Mouse (Mus musculus): Measurements from ENCODE around the gene Cdh12.
"Not testable (repeated sequence)": the region's sequence is repeated elsewhere in the genome, so short reads cannot be mapped to it uniquely, and the experiment has no call there.

DNA sequence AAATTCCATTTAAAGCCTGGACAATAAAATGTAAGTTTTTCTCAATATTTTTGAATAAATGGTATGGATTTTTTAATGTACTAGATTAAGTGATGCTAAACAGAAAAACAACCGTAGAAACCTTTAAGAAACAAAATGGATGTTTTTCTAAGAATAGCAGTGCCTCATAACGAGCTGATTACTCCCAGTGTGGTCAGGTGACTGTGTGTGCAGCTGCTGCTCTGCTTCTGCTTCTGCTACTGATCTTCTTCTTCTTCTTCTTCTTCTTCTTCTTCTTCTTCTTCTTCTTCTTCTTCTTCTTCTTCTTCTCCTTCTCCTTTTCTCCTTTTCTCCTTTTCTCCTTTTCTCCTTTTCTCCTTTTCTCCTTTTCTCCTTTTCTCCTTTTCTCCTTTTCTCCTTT, 220.4 kb downstream of the Cdh12 start:
- not testable (repeated sequence) for TF ChIP-seq RAD21 (IDR thresholded peaks at IDR 0.05; ENCODE audit: low read depth, low read length); ETS1 (IDR thresholded peaks at IDR 0.05; ENCODE audit: low read depth, low read length); HCFC1 (IDR thresholded peaks at IDR 0.05; ENCODE audit: low read depth, low read length); EP300 (IDR thresholded peaks at IDR 0.05; ENCODE audit: low read depth in 1 of 2, low read length in 2 of 2)

Data from MEL (cell line).